Mouse (Mus musculus): ENCODE results near the gene Sipa1l1. TPM values are rescaled to one million over a fixed set of nuclear protein-coding genes. Genes with fewer than 3 reads are reported as not detected.
A peak's percentile ranks its signal among the peaks of the same experiment; 100 is the strongest.

The Sipa1l1 gene
- polyA plus RNA-seq, 1 experiment from 2014 or later: 37.2 TPM

GRCm38 (mm10) chr12:82384719-82385118, 215.6 kb downstream of the Sipa1l1 start:
- peaks cover 6% of the 10 kb centered on the region for H3K36me3 ChIP-seq (ENCODE audit: control insufficient read depth, insufficient read depth, low read length)
- no peak overlapping the region for H3K27ac ChIP-seq (ENCODE audit: low read depth, low read length)
- H3K4me1 ChIP-seq (ENCODE audit: control insufficient read depth, insufficient read depth, low read length): peaks cover 6% of the 10 kb centered on the region; the same call in 1 of the 2 replicates
- ATAC-seq (replicated peaks; ENCODE audit: insufficient number of reproducible peaks, low FRiP score, low TSS enrichment): no peak
- no peak overlapping the region for H3K4me2 ChIP-seq
- no peak overlapping the region for H3K9ac ChIP-seq (ENCODE audit: low read depth, low read length)
- no peak overlapping the region for H3K4me3 ChIP-seq (ENCODE audit: low read depth, low read length)
- H3K9me3 ChIP-seq (replicated peaks; ENCODE audit: control insufficient read depth, low read length): no peaks in the 10 kb centered on the region
- no peaks in the 10 kb centered on the region for H3K27me3 ChIP-seq (ENCODE audit: control insufficient read depth, insufficient read depth, low read length)
- WGBS (ENCODE audit: insufficient replicate concordance): 88% methylated on average over 8 of the region's 8 CpGs

DNA sequence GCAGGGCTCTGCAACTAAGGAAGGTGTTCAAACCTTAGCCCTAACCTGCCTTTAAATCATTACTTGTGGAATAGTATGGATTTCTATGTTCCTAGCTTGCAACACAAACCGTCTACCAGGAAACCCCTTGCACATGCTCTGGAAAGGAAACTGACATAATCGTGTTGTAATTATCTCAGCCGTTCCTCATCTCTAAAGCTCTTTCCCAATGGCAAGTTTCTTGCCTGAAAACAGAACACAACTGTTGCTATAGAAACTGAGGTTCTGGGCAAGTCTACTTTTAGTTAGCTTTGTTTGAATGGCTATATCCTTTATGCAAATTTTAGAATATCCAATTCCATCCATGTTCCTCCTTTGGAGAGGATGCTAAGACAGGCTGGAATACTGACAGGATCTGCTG, 217.9 kb downstream of the Sipa1l1 start:
- H3K4me2 ChIP-seq: no peak overlapping the region
- H3K36me3 ChIP-seq (ENCODE audit: control insufficient read depth, insufficient read depth, low read length): peaks cover 6% of the 10 kb centered on the region
- ATAC-seq (replicated peaks; ENCODE audit: insufficient number of reproducible peaks, low FRiP score, low TSS enrichment): no peak
- no peak overlapping the region for H3K9ac ChIP-seq (ENCODE audit: low read depth, low read length)
- H3K9me3 ChIP-seq (replicated peaks; ENCODE audit: control insufficient read depth, low read length): no peaks in the 10 kb centered on the region
- peaks cover 9% of the 10 kb centered on the region; the same call in 1 of the 2 replicates for H3K4me1 ChIP-seq (ENCODE audit: control insufficient read depth, insufficient read depth, low read length)
- H3K4me3 ChIP-seq (ENCODE audit: low read depth, low read length): no peak overlapping the region
- WGBS (ENCODE audit: insufficient replicate concordance): 72% methylated on average over 3 of the region's 3 CpGs
- no peak overlapping the region for H3K27ac ChIP-seq (ENCODE audit: low read depth, low read length)
- no peaks in the 10 kb centered on the region for H3K27me3 ChIP-seq (ENCODE audit: control insufficient read depth, insufficient read depth, low read length)

DNA sequence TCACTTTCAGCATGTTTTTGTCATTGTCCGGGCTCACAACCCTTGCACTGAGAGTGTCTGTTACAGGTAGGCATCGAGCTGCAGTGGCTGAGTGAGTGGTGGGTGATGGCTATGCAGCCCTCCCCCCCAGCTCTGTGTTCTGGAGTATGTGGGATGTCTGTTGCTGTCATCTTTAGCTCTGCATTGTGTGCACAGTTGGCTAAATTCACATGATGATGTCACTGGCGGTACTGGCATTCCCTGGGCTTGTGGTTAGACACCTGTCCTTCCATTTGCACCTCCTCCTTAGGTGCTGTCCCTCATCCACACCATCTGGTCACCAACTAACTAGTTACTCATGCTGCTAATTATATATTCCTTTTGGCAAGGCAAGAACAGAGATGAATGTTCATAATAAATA, 218.5 kb downstream of the Sipa1l1 start:
- WGBS (ENCODE audit: insufficient replicate concordance): 82% methylated on average over 3 of the region's 3 CpGs
- H3K4me2 ChIP-seq: no peak overlapping the region
- no peak overlapping the region for H3K27ac ChIP-seq (ENCODE audit: low read depth, low read length)
- peaks cover 7% of the 10 kb centered on the region; the same call in 1 of the 2 replicates for H3K4me1 ChIP-seq (ENCODE audit: control insufficient read depth, insufficient read depth, low read length)
- peaks cover 6% of the 10 kb centered on the region for H3K36me3 ChIP-seq (ENCODE audit: control insufficient read depth, insufficient read depth, low read length)
- H3K4me3 ChIP-seq (ENCODE audit: low read depth, low read length): no peak overlapping the region
- H3K9ac ChIP-seq (ENCODE audit: low read depth, low read length): no peak overlapping the region
- ATAC-seq (replicated peaks; ENCODE audit: insufficient number of reproducible peaks, low FRiP score, low TSS enrichment): no peak
- H3K27me3 ChIP-seq (ENCODE audit: control insufficient read depth, insufficient read depth, low read length): no peaks in the 10 kb centered on the region
- H3K9me3 ChIP-seq (replicated peaks; ENCODE audit: control insufficient read depth, low read length): no peaks in the 10 kb centered on the region

GRCm38 (mm10) chr12:82388144-82388543, 219.0 kb downstream of the Sipa1l1 start:
- peaks cover 6% of the 10 kb centered on the region for H3K36me3 ChIP-seq (ENCODE audit: control insufficient read depth, insufficient read depth, low read length)
- peaks cover 3% of the 10 kb centered on the region; the same call in 1 of the 2 replicates for H3K4me1 ChIP-seq (ENCODE audit: control insufficient read depth, insufficient read depth, low read length)
- ATAC-seq (replicated peaks; ENCODE audit: insufficient number of reproducible peaks, low FRiP score, low TSS enrichment): no peak
- no peak overlapping the region for H3K4me3 ChIP-seq (ENCODE audit: low read depth, low read length)
- H3K9me3 ChIP-seq (replicated peaks; ENCODE audit: control insufficient read depth, low read length): no peaks in the 10 kb centered on the region
- H3K9ac ChIP-seq (ENCODE audit: low read depth, low read length): no peak overlapping the region
- H3K27me3 ChIP-seq (ENCODE audit: control insufficient read depth, insufficient read depth, low read length): no peaks in the 10 kb centered on the region
- no peak overlapping the region for H3K27ac ChIP-seq (ENCODE audit: low read depth, low read length)
- no peak overlapping the region for H3K4me2 ChIP-seq

DNA sequence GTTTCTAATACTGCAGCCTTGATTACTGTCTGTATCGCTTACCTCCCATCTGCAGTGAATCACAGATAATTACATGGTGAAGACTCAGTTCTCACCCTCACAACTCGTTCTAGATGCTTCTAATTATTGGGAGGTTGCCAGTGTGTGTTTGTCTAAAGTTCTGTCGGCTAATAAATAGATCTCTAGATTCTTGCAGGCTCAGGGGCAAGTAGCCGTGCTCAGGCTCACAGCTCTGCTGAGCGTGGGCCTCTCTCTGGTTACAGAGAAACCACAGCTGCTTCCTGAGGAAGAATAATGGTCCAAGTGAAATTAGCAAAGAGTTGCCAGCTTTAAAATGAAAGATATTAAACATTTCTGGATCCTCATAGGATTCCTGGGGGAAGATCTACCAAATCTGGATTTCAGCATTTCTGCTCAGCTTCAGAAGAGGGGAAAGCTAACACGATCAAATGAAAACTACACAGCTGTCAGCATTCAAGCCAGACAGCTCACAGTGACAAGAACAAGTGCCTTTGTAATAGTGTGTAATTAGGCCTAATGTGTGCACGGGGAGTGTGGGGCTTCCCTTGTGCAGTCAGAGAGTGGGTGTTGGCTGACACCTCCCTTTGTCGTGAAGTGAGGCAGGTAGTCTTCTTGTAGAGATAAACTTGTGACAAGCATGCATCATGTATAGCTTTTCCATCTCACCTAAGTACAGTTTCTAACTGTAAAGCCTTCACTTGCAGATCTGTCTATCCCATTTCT, 225.2 kb downstream of the Sipa1l1 start:
- 52% methylated on average over 8 of the region's 8 CpGs for WGBS (ENCODE audit: insufficient replicate concordance)
- H3K4me3 ChIP-seq (ENCODE audit: low read depth, low read length): no peak overlapping the region
- H3K4me2 ChIP-seq: no peak overlapping the region
- 0 out of 2 replicates have a peak, but pooled peaks cover 3% of the 10 kb centered on the region for H3K36me3 ChIP-seq (ENCODE audit: control insufficient read depth, insufficient read depth, low read length)
- ATAC-seq (replicated peaks; ENCODE audit: insufficient number of reproducible peaks, low FRiP score, low TSS enrichment): no peak
- H3K4me1 ChIP-seq (ENCODE audit: control insufficient read depth, insufficient read depth, low read length): peaks cover 19% of the 10 kb centered on the region
- H3K9me3 ChIP-seq (replicated peaks; ENCODE audit: control insufficient read depth, low read length): no peaks in the 10 kb centered on the region
- H3K27me3 ChIP-seq (ENCODE audit: control insufficient read depth, insufficient read depth, low read length): no peaks in the 10 kb centered on the region
- peak overlapping the region; percentile 46 for H3K27ac ChIP-seq (ENCODE audit: low read depth, low read length)
- H3K9ac ChIP-seq (ENCODE audit: low read depth, low read length): no peak overlapping the region

- no peak overlapping the region for H3K4me2 ChIP-seq
- WGBS (ENCODE audit: insufficient replicate concordance): 69% methylated on average over 4 of the region's 4 CpGs
- H3K4me1 ChIP-seq (ENCODE audit: control insufficient read depth, insufficient read depth, low read length): peaks cover 19% of the 10 kb centered on the region
- no peak for ATAC-seq (replicated peaks; ENCODE audit: insufficient number of reproducible peaks, low FRiP score, low TSS enrichment)
- no peak overlapping the region for H3K27ac ChIP-seq (ENCODE audit: low read depth, low read length)
- H3K27me3 ChIP-seq (ENCODE audit: control insufficient read depth, insufficient read depth, low read length): no peaks in the 10 kb centered on the region
- H3K4me3 ChIP-seq (ENCODE audit: low read depth, low read length): no peak overlapping the region
- H3K9me3 ChIP-seq (replicated peaks; ENCODE audit: control insufficient read depth, low read length): no peaks in the 10 kb centered on the region
- peaks cover 3% of the 10 kb centered on the region; the same call in 1 of the 2 replicates for H3K36me3 ChIP-seq (ENCODE audit: control insufficient read depth, insufficient read depth, low read length)
- H3K9ac ChIP-seq (ENCODE audit: low read depth, low read length): no peak overlapping the region
Observed at GRCm38 (mm10) chr12:82395194-82395593, 226.1 kb downstream of the Sipa1l1 start.

DNA sequence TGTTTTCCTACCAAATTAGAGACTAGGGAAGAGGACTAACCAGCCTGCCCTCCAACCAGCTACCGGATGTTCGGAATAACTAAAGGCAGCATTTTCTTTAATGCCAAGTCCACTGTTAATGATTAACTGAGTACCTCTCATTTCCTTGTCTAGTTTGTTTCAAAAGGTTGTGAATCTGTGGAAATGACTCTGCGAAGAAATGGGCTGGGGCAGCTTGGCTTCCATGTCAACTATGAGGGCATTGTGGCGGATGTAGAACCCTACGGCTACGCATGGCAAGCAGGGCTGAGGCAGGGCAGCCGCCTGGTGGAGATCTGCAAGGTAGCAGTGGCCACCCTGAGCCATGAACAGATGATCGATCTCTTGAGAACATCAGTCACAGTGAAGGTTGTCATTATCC, 228.1 kb downstream of the Sipa1l1 start:
- WGBS (ENCODE audit: insufficient replicate concordance): 88% methylated on average over 8 of the region's 8 CpGs
- no peak overlapping the region for H3K4me3 ChIP-seq (ENCODE audit: low read depth, low read length)
- no peak overlapping the region for H3K9ac ChIP-seq (ENCODE audit: low read depth, low read length)
- peaks cover 16% of the 10 kb centered on the region for H3K4me1 ChIP-seq (ENCODE audit: control insufficient read depth, insufficient read depth, low read length)
- peaks cover 3% of the 10 kb centered on the region; the same call in 1 of the 2 replicates for H3K36me3 ChIP-seq (ENCODE audit: control insufficient read depth, insufficient read depth, low read length)
- no peaks in the 10 kb centered on the region for H3K9me3 ChIP-seq (replicated peaks; ENCODE audit: control insufficient read depth, low read length)
- no peak overlapping the region for H3K27ac ChIP-seq (ENCODE audit: low read depth, low read length)
- no peak for ATAC-seq (replicated peaks; ENCODE audit: insufficient number of reproducible peaks, low FRiP score, low TSS enrichment)
- H3K27me3 ChIP-seq (ENCODE audit: control insufficient read depth, insufficient read depth, low read length): no peaks in the 10 kb centered on the region
- no peak overlapping the region for H3K4me2 ChIP-seq

DNA sequence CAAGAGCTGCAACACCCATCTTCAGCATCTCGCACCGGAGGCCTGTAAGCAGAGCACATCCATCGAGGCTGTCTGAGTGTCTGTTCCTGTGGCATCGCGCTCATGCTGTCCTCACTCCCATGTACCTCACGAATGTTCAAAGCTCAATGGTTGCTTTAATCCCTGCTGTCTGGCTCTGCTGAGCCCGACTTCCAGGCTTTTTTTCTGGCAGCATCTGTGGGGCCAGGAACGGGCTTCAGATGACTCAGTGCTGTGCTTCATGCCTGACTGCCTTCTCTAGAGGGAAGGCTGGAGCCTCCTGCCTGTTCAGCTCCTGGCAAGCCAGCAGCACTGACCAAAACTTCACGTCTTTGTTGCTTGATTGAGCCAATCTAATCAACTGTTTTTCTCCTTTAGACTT, 228.6 kb downstream of the Sipa1l1 start:
- Histone ChIP-seq H3K4me3 (ENCODE audit: low read depth, low read length) (no peak overlapping the region), H3K4me2 (no peak overlapping the region), H3K4me1 (ENCODE audit: control insufficient read depth, insufficient read depth, low read length) (peaks cover 16% of the 10 kb centered on the region), H3K9ac (ENCODE audit: low read depth, low read length) (no peak overlapping the region), H3K27ac (ENCODE audit: low read depth, low read length) (no peak overlapping the region), H3K9me3 (replicated peaks; ENCODE audit: control insufficient read depth, low read length) (no peaks in the 10 kb centered on the region), H3K27me3 (ENCODE audit: control insufficient read depth, insufficient read depth, low read length) (no peaks in the 10 kb centered on the region), H3K36me3 (ENCODE audit: control insufficient read depth, insufficient read depth, low read length) (peaks cover 3% of the 10 kb centered on the region; the same call in 1 of the 2 replicates)
- WGBS (ENCODE audit: insufficient replicate concordance): 72% methylated on average over 9 of the region's 9 CpGs
- no peak for ATAC-seq (replicated peaks; ENCODE audit: insufficient number of reproducible peaks, low FRiP score, low TSS enrichment)

DNA sequence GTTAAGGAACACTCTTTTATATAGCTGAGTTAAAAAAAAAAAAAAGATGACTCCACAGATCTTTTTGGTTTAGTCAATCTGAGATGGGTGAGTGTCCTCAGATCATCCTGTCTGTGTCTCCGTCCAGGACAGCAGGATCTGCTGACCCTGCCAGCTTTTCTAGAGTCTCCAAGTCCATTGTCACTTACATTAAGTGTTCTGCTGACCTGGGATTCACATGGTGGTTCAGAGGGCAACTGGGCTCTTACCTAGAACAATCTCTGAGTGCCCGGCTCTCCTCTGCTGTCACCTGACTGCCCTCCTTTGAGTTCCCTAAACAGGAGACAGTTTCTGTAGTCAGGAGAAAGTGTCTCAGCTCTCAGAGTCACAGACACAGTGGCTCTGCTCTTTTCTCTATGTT, 229.8 kb downstream of the Sipa1l1 start:
- Histone ChIP-seq H3K36me3 (ENCODE audit: control insufficient read depth, insufficient read depth, low read length) (peaks cover 7% of the 10 kb centered on the region; the same call in 1 of the 2 replicates), H3K9me3 (replicated peaks; ENCODE audit: control insufficient read depth, low read length) (no peaks in the 10 kb centered on the region), H3K27me3 (ENCODE audit: control insufficient read depth, insufficient read depth, low read length) (no peaks in the 10 kb centered on the region), H3K4me2 (no peak overlapping the region), H3K27ac (ENCODE audit: low read depth, low read length) (no peak overlapping the region), H3K4me3 (ENCODE audit: low read depth, low read length) (no peak overlapping the region), H3K4me1 (ENCODE audit: control insufficient read depth, insufficient read depth, low read length) (peaks cover 15% of the 10 kb centered on the region), H3K9ac (ENCODE audit: low read depth, low read length) (no peak overlapping the region)
- 80% methylated on average over 2 of the region's 2 CpGs for WGBS (ENCODE audit: insufficient replicate concordance)
- ATAC-seq (replicated peaks; ENCODE audit: insufficient number of reproducible peaks, low FRiP score, low TSS enrichment): no peak
